Mouse (Mus musculus) C2C12 (cell line): ENCODE measurements around the gene Zfp27.

Source experiments
- CTCF ChIP-seq: IDR thresholded peaks from one replicate; pipeline ENCODE4 v1.5.1; 2011; ENCODE audit not compliant: control insufficient read depth, insufficient read depth, insufficient read length
- MAX ChIP-seq: IDR thresholded peaks from one replicate; pipeline ENCODE4 v1.6.1; 2011; ENCODE audit warnings: mild to moderate bottlenecking, control low read depth
- MYOD1 ChIP-seq: IDR thresholded peaks from one replicate; pipeline ENCODE4 v1.6.1; 2011; ENCODE audit warnings: low read depth; ENCODE audit not compliant: control insufficient read depth, insufficient read length

DNA sequence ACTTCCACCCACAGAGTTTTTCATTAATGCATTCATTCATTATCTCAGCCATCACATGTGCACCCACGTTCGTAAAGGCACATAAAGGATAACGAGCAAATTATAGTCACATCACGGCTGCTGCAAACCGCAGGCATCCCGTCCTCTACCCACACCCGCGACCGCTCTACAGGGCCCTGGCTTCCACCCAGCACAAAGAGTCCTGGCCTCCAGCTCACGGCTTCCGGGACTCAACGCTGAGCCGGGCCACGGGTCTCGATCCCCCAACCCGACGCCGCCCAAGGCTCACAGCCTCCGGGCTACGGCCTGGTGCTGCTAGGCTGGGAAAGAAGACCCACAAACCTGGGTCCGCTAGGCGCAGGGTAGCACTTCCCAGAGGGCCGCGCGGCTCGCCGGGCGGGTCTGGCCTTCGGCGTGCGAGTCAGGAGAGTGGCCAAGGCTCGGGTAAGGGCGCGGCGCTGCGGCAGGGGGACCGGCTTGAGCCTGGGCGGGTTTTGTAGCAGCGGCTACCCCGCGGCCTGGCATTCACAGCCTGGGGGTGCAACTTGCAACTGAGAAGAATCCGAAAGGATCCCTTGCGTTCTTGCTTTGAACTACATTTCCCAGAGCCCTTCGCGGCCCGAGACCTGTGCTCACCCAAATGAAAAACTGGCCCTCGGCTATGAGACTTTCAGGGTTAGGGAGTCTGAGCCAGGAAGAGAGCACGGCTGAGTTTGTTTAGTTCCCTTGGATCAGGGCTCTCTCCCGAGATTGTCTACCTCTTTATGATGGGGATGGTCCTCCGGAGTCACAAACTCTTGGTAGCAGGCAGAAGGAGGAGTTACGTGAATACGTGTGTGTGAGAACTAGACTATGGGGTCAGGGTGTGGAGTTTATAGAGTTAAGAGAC lies 47.4 kb upstream of the Zfp27 start, which contains the start of gene Zfp74:
- no peak for TF ChIP-seq CTCF
- TF ChIP-seq MAX = no peak
- TF ChIP-seq MYOD1 = no peak
